16 mouse cellular contexts compared by ENCODE assay signal in the genomic region with DNA sequence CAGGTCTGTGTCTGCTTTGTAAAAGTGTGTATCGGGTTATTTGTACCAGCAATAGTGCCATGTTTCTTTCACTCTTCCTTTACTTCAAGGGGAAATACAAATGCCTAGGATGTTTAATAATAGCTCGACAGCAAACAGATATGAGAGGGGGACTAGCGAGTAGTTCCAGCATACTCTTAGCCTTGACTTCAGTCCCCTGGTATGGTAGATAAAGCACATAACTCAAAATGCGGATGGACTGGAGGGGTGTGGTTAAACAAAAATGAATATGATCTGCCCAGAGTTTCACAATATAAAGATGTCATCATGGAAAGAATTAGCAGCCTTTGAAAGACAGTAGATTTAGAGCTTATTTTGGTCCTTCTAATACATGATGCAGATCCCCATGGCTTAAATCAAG.
"Had no signal": no experiment of that assay in that cellular context is flagged by ENCODE, and none has a peak within 500 bp of the region (broad histone marks: within the 10 kb centered on the region; RNA-seq: fewer than 3 reads in every experiment).

No protein-coding gene starts in this region.

- H3K4me3 ChIP-seq: layer of hippocampus, adult 2 months; limb, embryonic 10.5 days; limb, embryonic 13.5 days had no signal

- H3K9ac ChIP-seq: limb, embryonic 13.5 days; liver, embryonic 14.5 days; liver, postnatal 0 days; lung, embryonic 14.5 days had no signal

- DNase-seq: kidney, adult 9 months; kidney, postnatal 25 days; layer of hippocampus, adult 9-11 months; liver; liver, postnatal 0 days; lung, embryonic 14.5 days; midbrain, embryonic 14.5 days; thymus, adult 18-20 months; thymus, postnatal 36 days had no signal

- H3K9me3 ChIP-seq: limb, embryonic 10.5 days; limb, embryonic 13.5 days had no signal

- H3K27me3 ChIP-seq: limb, embryonic 13.5 days had no signal

- H3K4me1 ChIP-seq: limb, embryonic 10.5 days; limb, embryonic 13.5 days had no signal

- ATAC-seq: liver, postnatal 0 days; lung, postnatal 0 days had no signal

- H3K4me2 ChIP-seq: limb, embryonic 13.5 days; lung, embryonic 14.5 days; midbrain, embryonic 11.5 days had no signal

- H3K27ac ChIP-seq: kidney, postnatal 0 days; layer of hippocampus, adult 2 months; limb, embryonic 10.5 days; limb, embryonic 13.5 days; liver, embryonic 14.5 days had no signal
